Mouse (Mus musculus) thymus, adult 2 months (tissue): ENCODE data around the gene Rnf34.

Experiments
- CTCF ChIP-seq: fragments of 200-500 bp; IDR thresholded peaks from 2 replicates; pipeline ENCODE4 v1.5.1; 2012; ENCODE audit warnings: mild to moderate bottlenecking, control low read depth, low read length, moderate library complexity, borderline replicate concordance; ENCODE audit not compliant: control insufficient read depth, poor library complexity, insufficient read depth; ENCODE audit errors: extremely low read depth
- POLR2A ChIP-seq: fragments of 200-500 bp; IDR thresholded peaks from 2 replicates; pipeline ENCODE4 v1.6.1; 2012; ENCODE audit warnings: mild to moderate bottlenecking, low read length, control low read depth, moderate library complexity; ENCODE audit not compliant: control insufficient read depth, poor library complexity, insufficient read depth; ENCODE audit errors: extremely low read depth

DNA sequence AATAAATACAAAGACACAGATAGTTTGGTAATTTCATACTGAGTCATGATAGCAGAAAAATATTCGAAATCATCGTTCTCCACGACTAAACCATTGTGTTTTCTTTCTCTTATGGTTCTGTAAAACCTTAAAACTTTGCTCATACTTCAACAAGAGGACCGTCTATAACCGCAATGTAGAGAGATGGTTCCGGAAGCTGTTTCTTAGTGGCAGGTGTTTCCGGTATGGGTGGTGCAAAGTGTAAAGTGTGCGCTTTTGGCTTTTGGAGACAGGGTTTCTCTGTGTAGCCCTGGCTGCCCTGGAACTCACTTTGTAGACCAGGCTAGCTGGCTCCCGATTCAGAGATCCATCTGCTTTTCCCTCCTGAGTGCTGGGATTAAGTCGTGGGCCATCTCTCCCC, 17.3 kb upstream of the Rnf34 start:
- no peak for TF ChIP-seq CTCF
- TF ChIP-seq POLR2A, result no peak
